Comparison of ENCODE assay signal across 13 mouse cellular contexts in genomic region chr3:136849035-136849434, GRCm38 (mm10).
DNase-seq lines count a peak whose midpoint lies in the region.
"Had no signal": no experiment of that assay in that cellular context is flagged by ENCODE, and none has a peak within 500 bp of the region (broad histone marks: within the 10 kb centered on the region; RNA-seq: fewer than 3 reads in every experiment).

No protein-coding gene starts in this region.

- peak; percentile 31 for DNase-seq in cerebellum, adult 9-11 months
- no peak for DNase-seq in cerebellum, adult 18-20 months
- DNase-seq in heart, adult 11 months, result peak; percentile 58
- DNase-seq in heart, adult 9 months (ENCODE audit: low spot score in 2 of 2), result no peak
- DNase-seq in kidney, postnatal 25 days, result peak; percentile 14 to 39
- no peak for DNase-seq in kidney, adult 18-20 months
- DNase-seq: adrenal gland, adult 8-10 months; adrenal gland, postnatal 25 days; cerebellum, adult 11-12 months; gastrocnemius, adult 2 months; gastrocnemius, postnatal 25 days; heart, postnatal 10 days; heart, postnatal 36 days had no signal

Comparison
In these comparisons a context has a peak if more than half of its experiments do, and no peak if none do; other contexts are left out.
1. DNase-seq: peak in cerebellum, adult 9-11 months (single experiment), heart, adult 11 months (single experiment) and kidney, postnatal 25 days (2 of 2); none in cerebellum, adult 18-20 months (0 of 2), heart, adult 9 months (0 of 2) and kidney, adult 18-20 months (single experiment).